Mouse (Mus musculus) E14TG2a.4 (cell line): Measurements from ENCODE around the gene Atp5h.

ENCODE experiments used
- CTCF ChIP-seq: conservative IDR thresholded peaks from 2 replicates; pipeline ENCODE4 v1.5.1; 2014; ENCODE audit warnings: low read length
- NANOG ChIP-seq: IDR thresholded peaks from 2 replicates; pipeline ENCODE4 v1.6.1; 2014; ENCODE audit warnings: borderline replicate concordance, low read length, mixed read lengths

DNA sequence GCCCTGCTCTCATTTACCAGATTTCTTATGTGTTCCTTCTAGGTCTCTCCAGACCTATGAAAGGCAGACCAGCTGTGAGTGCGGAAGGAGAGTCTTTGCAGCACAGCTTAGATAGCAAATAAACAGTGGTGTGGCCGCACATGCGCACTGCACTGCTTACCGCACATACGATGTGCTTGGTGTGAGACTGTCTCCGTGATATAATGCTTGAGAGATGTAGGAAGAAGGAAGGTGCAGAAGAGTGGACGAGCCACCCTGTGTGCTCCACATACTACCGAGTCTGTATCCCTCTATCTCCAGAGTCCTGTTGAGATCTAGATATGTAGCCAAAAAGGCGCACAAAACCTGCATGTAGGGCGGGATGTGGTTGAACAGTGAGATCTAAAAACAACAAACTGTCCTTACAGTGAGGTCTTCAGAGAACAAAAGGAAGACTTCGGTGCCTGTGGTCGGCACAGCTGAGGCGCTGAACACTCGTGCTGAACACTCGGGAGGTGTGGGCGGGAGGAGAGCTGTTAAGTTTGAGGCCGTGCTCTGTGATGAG, 12.8 kb downstream of the Atp5h start:
- TF ChIP-seq CTCF (no peak), NANOG (no peak)
